Mouse (Mus musculus) embryonic facial prominence, embryonic 11.5 days (tissue): ENCODE results near the gene Phkg2. TPM values are rescaled to one million over a fixed set of nuclear protein-coding genes. Genes with fewer than 3 reads are reported as not detected.

Experiments used
- ATAC-seq: fragments of 200-750 bp; cut with Nextera tagmentation; replicated peaks from 2 replicates; pipeline ENCODE4 v1.8.0; 2017; ENCODE audit warnings: low read depth; ENCODE audit not compliant: insufficient number of reproducible peaks, low FRiP score, low TSS enrichment
- DNase-seq: peaks from one replicate; pipeline ENCODE4 v3.0.0-alpha.2; 2015; ENCODE audit warnings: low spot score
- H3K27ac ChIP-seq: fragments of 300-500 bp; sonication (generic); replicated peaks from 2 replicates; pipeline ENCODE4 v1.5.1; 2014; ENCODE audit warnings: mild to moderate bottlenecking, low read depth, low read length, control low read depth
- H3K27me3 ChIP-seq: fragments of 300-500 bp; sonication (generic); 2 replicates; pipeline ENCODE4 v1.6.1; 2014; ENCODE audit warnings: mild to moderate bottlenecking, low read length, moderate library complexity, mixed read lengths; ENCODE audit not compliant: control insufficient read depth, insufficient read depth
- H3K36me3 ChIP-seq: fragments of 300-500 bp; sonication (generic); replicated peaks from 2 replicates; pipeline ENCODE4 v1.6.1; 2014; ENCODE audit warnings: low read depth, mild to moderate bottlenecking, low read length, moderate library complexity, mixed read lengths; ENCODE audit not compliant: control insufficient read depth, insufficient read depth
- H3K4me1 ChIP-seq: fragments of 300-500 bp; sonication (generic); 2 replicates; pipeline ENCODE4 v1.6.1; 2014; ENCODE audit warnings: low read length, mixed read lengths; ENCODE audit not compliant: control insufficient read depth, insufficient read depth
- H3K4me2 ChIP-seq: fragments of 300-500 bp; sonication (generic); 2 replicates; pipeline ENCODE4 v1.6.1; 2014; ENCODE audit warnings: low read depth, mild to moderate bottlenecking, control low read depth, low read length, moderate library complexity
- H3K4me3 ChIP-seq: fragments of 300-500 bp; sonication (generic); 2 replicates; pipeline ENCODE4 v1.5.1; 2014; ENCODE audit warnings: low read depth, low read length, control low read depth
- H3K9ac ChIP-seq: fragments of 300-500 bp; sonication (generic); replicated peaks from 2 replicates; pipeline ENCODE4 v1.6.1; 2014; ENCODE audit warnings: mild to moderate bottlenecking, control low read depth, low read length
- H3K9me3 ChIP-seq: fragments of 300-500 bp; sonication (generic); replicated peaks from 2 replicates; pipeline ENCODE4 v1.6.1; 2016; ENCODE audit warnings: mild to moderate bottlenecking, low read length, inconsistent platforms, mixed read lengths; ENCODE audit not compliant: control insufficient read depth
- WGBS: fragments of 180-500 bp; shearing (Covaris S2); extraction: QIAGEN DNeasy Blood & Tissue Kit; methylation state at CpG from one replicate; pipeline ENCODE4 v1.1.7; 2014; 5-methylcytosine and 5-hydroxymethylcytosine counted together
- polyA plus RNA-seq: library from polyadenylated mRNA; unstranded; fragments of >200 nt; fragmentation: Nextera tagmentation; extraction: Ambion mirVana; gene quantifications from 2 replicates; pipeline ENCODE4 v1.2.1, GENCODE M21; 2014

Phkg2 gene
- polyA plus RNA-seq: 42.9 and 45.8 TPM in 2 replicates

- H3K4me3 ChIP-seq: peak within 1 kb of the TSS; percentile 78
- 0 out of 2 replicates have a peak, but pooled peaks cover 2% of the 10 kb centered on the region for H3K4me1 ChIP-seq
- no peaks in the 10 kb centered on the region for H3K9me3 ChIP-seq
- H3K9ac ChIP-seq: peak within 1 kb of the TSS; percentile 77
- ATAC-seq (peak; percentile 98), DNase-seq (peak; percentile 97)
- 0% methylated on average over 17 of the region's 17 CpGs for WGBS
- peaks cover 5% of the 10 kb centered on the region; the same call in 1 of the 2 replicates for H3K36me3 ChIP-seq
- peak within 1 kb of the TSS; percentile 30; the same call in 1 of the 2 replicates for H3K27ac ChIP-seq
- peak within 1 kb of the TSS; percentile 91 for H3K4me2 ChIP-seq
- H3K27me3 ChIP-seq: no peaks in the 10 kb centered on the region
Measured at GRCm38 (mm10) chr7:127572895-127573471, at the start of gene Phkg2. Gene Phkg2 (plus strand): TSS chr7:127573340.

DNA sequence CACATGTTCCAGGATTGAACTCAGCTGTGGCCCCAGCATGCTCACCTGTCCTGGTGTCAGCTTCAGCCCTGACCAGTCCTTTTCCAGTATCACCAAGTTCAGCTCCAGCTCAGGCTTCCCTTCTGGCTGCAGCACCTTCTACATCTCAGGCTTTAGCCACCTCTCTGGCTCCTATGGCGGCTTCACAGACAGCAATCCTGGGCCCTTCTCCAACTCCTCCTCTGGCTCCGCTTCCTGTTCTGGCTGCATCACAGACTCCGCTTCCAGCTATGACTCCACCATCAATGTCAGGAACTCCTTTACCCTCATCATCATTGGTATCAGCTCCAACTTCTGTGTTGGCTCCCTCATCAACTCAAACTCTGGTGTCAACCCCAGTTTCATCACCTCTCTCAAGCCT, 31.5 kb upstream of the Phkg2 start:
- Histone ChIP-seq H3K4me2 (no peak overlapping the region), H3K9ac (no peak overlapping the region), H3K4me3 (no peak overlapping the region), H3K27ac (no peak overlapping the region), H3K27me3 (no peaks in the 10 kb centered on the region), H3K36me3 (peaks cover 41% of the 10 kb centered on the region), H3K9me3 (no peaks in the 10 kb centered on the region), H3K4me1 (no peaks in the 10 kb centered on the region)
- DNase-seq: no peak
- 96% methylated on average over 3 of the region's 3 CpGs for WGBS
- no peak for ATAC-seq

GRCm38 (mm10) chr7:127549116-127549835, 23.9 kb upstream of the Phkg2 start:
- no peak for ATAC-seq
- Histone ChIP-seq H3K27ac (no peak overlapping the region), H3K9me3 (no peaks in the 10 kb centered on the region), H3K27me3 (no peaks in the 10 kb centered on the region), H3K9ac (no peak overlapping the region), H3K4me3 (no peak overlapping the region), H3K4me1 (no peaks in the 10 kb centered on the region), H3K4me2 (no peak overlapping the region), H3K36me3 (peaks cover 27% of the 10 kb centered on the region)
- no peak for DNase-seq
- WGBS: 92% methylated on average over 15 of the region's 15 CpGs

- Histone ChIP-seq H3K9me3 (no peaks in the 10 kb centered on the region), H3K4me3 (no peak overlapping the region), H3K9ac (no peak overlapping the region), H3K4me2 (no peak overlapping the region), H3K36me3 (peaks cover 25% of the 10 kb centered on the region), H3K27ac (no peak overlapping the region), H3K27me3 (no peaks in the 10 kb centered on the region), H3K4me1 (no peaks in the 10 kb centered on the region)
- 94% methylated on average over 8 of the region's 8 CpGs for WGBS
- DNase-seq (no peak), ATAC-seq (no peak)
Measured at GRCm38 (mm10) chr7:127551558-127551957, 21.6 kb upstream of the Phkg2 start.

DNA sequence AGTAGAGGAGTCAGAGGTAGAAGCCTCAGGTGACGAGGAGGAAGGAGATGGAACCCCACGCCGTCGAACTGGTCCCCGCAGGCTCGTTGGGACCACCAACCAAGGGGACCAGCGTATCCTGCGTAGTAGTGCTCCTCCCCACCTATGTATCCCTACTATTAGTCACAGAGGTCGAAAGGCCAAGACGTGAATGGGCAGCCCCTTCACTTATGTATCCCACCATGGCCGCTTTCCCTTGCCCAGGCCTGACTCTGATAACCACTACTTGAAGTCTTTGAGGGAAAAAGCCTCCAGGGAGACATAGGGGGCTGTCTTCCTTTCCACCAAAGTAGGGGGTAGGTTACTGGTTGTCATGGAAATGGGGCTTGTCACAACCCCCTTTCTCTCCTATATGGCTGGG, 12.6 kb upstream of the Phkg2 start:
- Histone ChIP-seq H3K4me3 (no peak overlapping the region), H3K36me3 (peaks cover 24% of the 10 kb centered on the region), H3K9me3 (no peaks in the 10 kb centered on the region), H3K9ac (no peak overlapping the region), H3K27me3 (no peaks in the 10 kb centered on the region), H3K27ac (no peak overlapping the region), H3K4me2 (no peak overlapping the region), H3K4me1 (no peaks in the 10 kb centered on the region)
- WGBS: 93% methylated on average over 11 of the region's 11 CpGs
- ATAC-seq (0 out of 2 replicates have a peak, but pooled peaks have one; percentile 40), DNase-seq (no peak)

DNA sequence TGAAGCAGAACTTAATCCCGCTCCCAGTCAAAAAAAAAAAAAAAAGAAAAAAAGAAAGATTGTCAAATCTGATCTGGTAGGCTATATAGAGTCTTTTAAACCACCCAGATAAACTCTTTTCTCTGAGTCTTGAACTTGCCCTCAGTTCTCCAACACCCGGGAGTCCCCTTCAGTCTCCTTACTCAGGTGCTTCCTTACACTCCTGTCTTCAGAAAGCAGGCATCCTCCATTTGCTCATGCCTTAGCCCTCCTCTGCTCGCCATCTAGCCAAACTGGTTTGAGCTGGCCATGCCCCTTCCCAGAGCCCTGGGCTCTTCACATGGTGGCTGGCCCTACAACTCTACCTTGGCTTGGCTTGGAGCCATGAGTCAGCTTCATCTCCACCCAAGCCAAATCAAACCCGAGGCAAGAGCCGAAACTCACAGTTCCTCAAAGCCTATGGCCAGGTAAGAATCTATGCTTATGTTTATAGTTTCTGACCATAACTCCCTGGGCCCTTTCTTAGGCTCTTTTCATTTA, 11.7 kb upstream of the Phkg2 start, which contains the start of gene Tmem265:
Gene Tmem265 (plus strand): TSS at position 51 of the 519 bp plus-strand sequence.
- Histone ChIP-seq H3K27ac (no peak within 1 kb of the TSS), H3K36me3 (peaks cover 24% of the 10 kb centered on the region), H3K27me3 (no peaks in the 10 kb centered on the region), H3K4me2 (no peak within 1 kb of the TSS), H3K9ac (no peak within 1 kb of the TSS), H3K4me3 (no peak within 1 kb of the TSS), H3K4me1 (no peaks in the 10 kb centered on the region), H3K9me3 (no peaks in the 10 kb centered on the region)
- ATAC-seq (no peak), DNase-seq (no peak)
- 91% methylated on average over 5 of the region's 5 CpGs for WGBS

DNA sequence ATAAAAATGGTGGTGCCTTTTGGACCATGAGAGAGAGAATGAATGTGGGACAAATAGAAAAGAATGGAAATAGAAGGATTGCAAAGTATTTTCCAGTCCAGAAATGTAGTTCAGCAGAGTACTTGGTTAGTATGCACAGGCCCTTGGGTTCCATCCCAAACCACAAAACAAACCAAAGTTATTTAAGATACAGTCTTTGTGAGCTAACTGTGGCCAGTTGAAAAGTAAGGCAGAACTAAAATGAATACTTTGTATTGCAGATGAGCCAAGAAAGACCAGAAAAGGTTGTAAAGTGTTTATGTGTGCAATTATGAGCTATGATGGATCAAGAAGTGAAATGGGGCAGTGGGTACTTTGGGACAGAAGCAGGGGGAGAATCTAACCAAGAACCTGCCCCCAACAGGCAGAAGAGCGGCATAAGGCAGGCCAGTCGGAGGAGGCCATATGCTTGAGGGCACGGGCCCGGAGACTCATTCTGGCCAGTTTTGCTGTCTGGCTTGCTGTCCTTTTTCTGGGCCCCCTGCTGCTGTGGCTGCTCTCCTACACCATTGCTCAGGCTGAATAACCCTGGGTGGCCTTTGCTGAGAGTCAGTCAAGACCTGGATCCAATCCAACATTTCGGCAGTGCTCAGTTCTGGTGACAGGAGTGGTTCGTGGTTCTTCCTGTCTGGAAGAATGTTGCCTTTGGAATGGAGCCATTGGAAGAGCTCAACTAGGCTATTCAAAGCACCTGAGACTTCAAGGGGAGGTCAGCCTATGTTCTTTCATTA, 8.6 kb upstream of the Phkg2 start:
- no peak overlapping the region for H3K9ac ChIP-seq
- no peak overlapping the region for H3K4me2 ChIP-seq
- no peak for DNase-seq
- H3K4me1 ChIP-seq: no peaks in the 10 kb centered on the region
- no peak for ATAC-seq
- peaks cover 9% of the 10 kb centered on the region for H3K36me3 ChIP-seq
- H3K9me3 ChIP-seq: no peaks in the 10 kb centered on the region
- no peak overlapping the region for H3K27ac ChIP-seq
- no peaks in the 10 kb centered on the region for H3K27me3 ChIP-seq
- H3K4me3 ChIP-seq: no peak overlapping the region
- 89% methylated on average over 6 of the region's 6 CpGs for WGBS
